26 mouse cellular contexts compared by ENCODE assay signal in the genomic region with DNA sequence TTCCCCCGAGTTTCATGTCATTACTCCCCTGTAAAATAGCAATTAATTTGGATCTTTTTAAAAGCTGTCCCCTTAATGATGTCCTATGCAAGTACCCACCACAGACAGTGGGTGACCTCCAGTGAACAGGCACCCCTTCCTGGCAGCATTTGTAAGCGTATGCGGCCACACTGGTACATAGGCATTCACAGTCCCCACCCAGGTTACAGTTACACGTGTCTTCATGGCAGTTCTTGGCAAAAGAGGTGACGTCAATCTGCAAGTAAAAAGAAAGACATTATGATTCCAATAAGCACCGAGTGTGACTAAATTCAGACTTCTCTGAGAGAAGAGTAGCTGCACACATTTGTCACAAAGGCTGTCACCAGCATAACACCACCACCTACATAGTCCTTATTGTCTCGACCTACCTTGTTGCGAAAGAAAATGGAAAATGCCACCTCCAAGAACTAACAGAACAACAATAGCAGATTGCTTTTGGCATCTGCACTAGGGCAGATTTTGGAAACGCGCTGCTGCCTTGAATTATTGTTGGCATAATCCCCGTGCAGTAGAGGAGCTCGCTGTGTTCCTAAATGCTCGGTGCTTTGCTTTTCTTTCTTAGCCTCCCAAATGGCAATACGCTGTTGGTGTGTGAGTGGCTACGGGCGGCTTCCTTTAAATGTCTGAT.
DNase-seq lines count a peak whose midpoint lies in the region; ATAC-seq lines count a peak whose summit lies in the region.
"Had no signal": no experiment of that assay in that cellular context is flagged by ENCODE, and none has a peak within 500 bp of the region (broad histone marks: within the 10 kb centered on the region; RNA-seq: fewer than 3 reads in every experiment).

No protein-coding gene starts in this region.

- ATAC-seq in forebrain, embryonic 15.5 days (replicated peaks), result peak; percentile 48; the same call in 1 of the 2 replicates
- no peak for ATAC-seq in forebrain, embryonic 11.5 days (replicated peaks; ENCODE audit: low FRiP score)
- ATAC-seq: CD4-positive, CD25-positive, alpha-beta regulatory T cell, adult 4 months; inflammation-experienced regulatory T-cells, adult 6 months; Patski had no signal

- no peak for DNase-seq in forebrain, embryonic 11.5 days (ENCODE audit: low spot score)
- DNase-seq in left cerebral cortex, postnatal 14 days (ENCODE audit: low spot score in 2 of 2), result peak; percentile 4 to 6
- no peak for DNase-seq in left cerebral cortex, adult 11 months (ENCODE audit: low spot score)
- DNase-seq in layer of hippocampus, adult 18-20 months (ENCODE audit: low spot score in 2 of 2), result peak; percentile 15 to 57
- DNase-seq in left cerebral cortex, postnatal 36 days (ENCODE audit: low spot score in 2 of 2), result peak; percentile 4 to 9
- DNase-seq in heart, adult 8-10 months (ENCODE audit: low spot score), result no peak
- DNase-seq in urinary bladder, postnatal 25 days (ENCODE audit: low spot score), result no peak
- DNase-seq: adrenal gland, adult 8-10 months; cerebellum, adult 11-12 months; cerebellum, postnatal 25 days; gastrocnemius, postnatal 25 days; heart, postnatal 10 days; kidney, adult 2 months; kidney, postnatal 10 days; spleen, adult 18-20 months; thymus, postnatal 36 days had no signal

- no peak overlapping the region for H3K4me2 ChIP-seq in forebrain, embryonic 15.5 days (replicated peaks)
- H3K4me2 ChIP-seq in forebrain, embryonic 11.5 days (ENCODE audit: low read depth, low read length, severe bottlenecking), result no peak overlapping the region
- H3K4me2 ChIP-seq: heart, embryonic 11.5 days; hindbrain, embryonic 13.5 days; lung, embryonic 15.5 days; midbrain, embryonic 12.5 days; neural tube, embryonic 12.5 days had no signal

- H3K4me1 ChIP-seq in forebrain, embryonic 15.5 days, result no peaks in the 10 kb centered on the region; the same call in 1 of the 2 replicates
- no peaks in the 10 kb centered on the region for H3K4me1 ChIP-seq in forebrain, embryonic 11.5 days (replicated peaks; ENCODE audit: control insufficient read depth, insufficient read depth, low read length)
- H3K4me1 ChIP-seq: hindbrain, embryonic 13.5 days; midbrain, embryonic 12.5 days; neural tube, embryonic 12.5 days had no signal

- WGBS in forebrain, embryonic 15.5 days, result 64% methylated on average over 16 of the region's 16 CpGs
- WGBS in forebrain, embryonic 11.5 days, result 89% methylated on average over 16 of the region's 16 CpGs

- H3K36me3 ChIP-seq in forebrain, embryonic 15.5 days, result no peaks in the 10 kb centered on the region
- no peaks in the 10 kb centered on the region for H3K36me3 ChIP-seq in forebrain, embryonic 11.5 days (ENCODE audit: control insufficient read depth, insufficient read depth, low read length)
- H3K36me3 ChIP-seq: hindbrain, embryonic 13.5 days; lung, embryonic 15.5 days; midbrain, embryonic 12.5 days; neural tube, embryonic 12.5 days had no signal

- H3K27me3 ChIP-seq in forebrain, embryonic 15.5 days, result no peaks in the 10 kb centered on the region
- no peaks in the 10 kb centered on the region for H3K27me3 ChIP-seq in forebrain, embryonic 11.5 days (ENCODE audit: control insufficient read depth, insufficient read depth, low read length)
- H3K27me3 ChIP-seq: hindbrain, embryonic 13.5 days; lung, embryonic 15.5 days; midbrain, embryonic 12.5 days; neural tube, embryonic 12.5 days had no signal

- no peaks in the 10 kb centered on the region for H3K9me3 ChIP-seq in forebrain, embryonic 15.5 days
- H3K9me3 ChIP-seq in forebrain, embryonic 11.5 days (ENCODE audit: control insufficient read depth, low read length), result no peaks in the 10 kb centered on the region
- H3K9me3 ChIP-seq: hindbrain, embryonic 13.5 days; lung, embryonic 15.5 days; midbrain, embryonic 12.5 days; neural tube, embryonic 12.5 days had no signal

- intact Hi-C loops in left cerebral cortex, postnatal 14 days (cut with DNase I), result no loop called here
- intact Hi-C loops in left cerebral cortex, postnatal 36 days (cut with DNase I), result no loop called here

- no peak overlapping the region for H3K9ac ChIP-seq in forebrain, embryonic 15.5 days (replicated peaks)
- no peak overlapping the region for H3K9ac ChIP-seq in forebrain, embryonic 11.5 days (ENCODE audit: low read length)
- H3K9ac ChIP-seq: hindbrain, embryonic 13.5 days; liver, embryonic 14.5 days; lung, embryonic 15.5 days; midbrain, embryonic 12.5 days; neural tube, embryonic 12.5 days had no signal

- no peak overlapping the region for H3K4me3 ChIP-seq in forebrain, embryonic 15.5 days
- no peak overlapping the region for H3K4me3 ChIP-seq in forebrain, embryonic 11.5 days (ENCODE audit: low read depth, low read length)
- H3K4me3 ChIP-seq: hindbrain, embryonic 13.5 days; lung, embryonic 15.5 days; midbrain, embryonic 12.5 days; neural tube, embryonic 12.5 days had no signal

- no peak overlapping the region for H3K27ac ChIP-seq in forebrain, embryonic 15.5 days (replicated peaks)
- H3K27ac ChIP-seq in forebrain, embryonic 11.5 days (ENCODE audit: low read depth, low read length), result no peak overlapping the region
- H3K27ac ChIP-seq: hindbrain, embryonic 13.5 days; liver, embryonic 14.5 days; lung, embryonic 15.5 days; midbrain, embryonic 12.5 days; neural tube, embryonic 12.5 days had no signal

Comparison
In these comparisons a context has a peak if more than half of its experiments do, and no peak if none do; other contexts are left out.
1. DNase-seq: peak in left cerebral cortex, postnatal 14 days (2 of 2), layer of hippocampus, adult 18-20 months (2 of 2) and left cerebral cortex, postnatal 36 days (2 of 2); none in forebrain, embryonic 11.5 days (single experiment), left cerebral cortex, adult 11 months (single experiment), heart, adult 8-10 months (single experiment) and urinary bladder, postnatal 25 days (single experiment).